Mouse (Mus musculus): ENCODE measurements around the gene Hoxb5. TPM values are rescaled to one million over a fixed set of nuclear protein-coding genes. Genes with fewer than 3 reads are reported as not detected.

Hoxb5 gene
- not detected in 2 replicates for polyA plus RNA-seq (2015; fragmentation: Nextera tagmentation; extraction: Ambion mirVana)

DNA sequence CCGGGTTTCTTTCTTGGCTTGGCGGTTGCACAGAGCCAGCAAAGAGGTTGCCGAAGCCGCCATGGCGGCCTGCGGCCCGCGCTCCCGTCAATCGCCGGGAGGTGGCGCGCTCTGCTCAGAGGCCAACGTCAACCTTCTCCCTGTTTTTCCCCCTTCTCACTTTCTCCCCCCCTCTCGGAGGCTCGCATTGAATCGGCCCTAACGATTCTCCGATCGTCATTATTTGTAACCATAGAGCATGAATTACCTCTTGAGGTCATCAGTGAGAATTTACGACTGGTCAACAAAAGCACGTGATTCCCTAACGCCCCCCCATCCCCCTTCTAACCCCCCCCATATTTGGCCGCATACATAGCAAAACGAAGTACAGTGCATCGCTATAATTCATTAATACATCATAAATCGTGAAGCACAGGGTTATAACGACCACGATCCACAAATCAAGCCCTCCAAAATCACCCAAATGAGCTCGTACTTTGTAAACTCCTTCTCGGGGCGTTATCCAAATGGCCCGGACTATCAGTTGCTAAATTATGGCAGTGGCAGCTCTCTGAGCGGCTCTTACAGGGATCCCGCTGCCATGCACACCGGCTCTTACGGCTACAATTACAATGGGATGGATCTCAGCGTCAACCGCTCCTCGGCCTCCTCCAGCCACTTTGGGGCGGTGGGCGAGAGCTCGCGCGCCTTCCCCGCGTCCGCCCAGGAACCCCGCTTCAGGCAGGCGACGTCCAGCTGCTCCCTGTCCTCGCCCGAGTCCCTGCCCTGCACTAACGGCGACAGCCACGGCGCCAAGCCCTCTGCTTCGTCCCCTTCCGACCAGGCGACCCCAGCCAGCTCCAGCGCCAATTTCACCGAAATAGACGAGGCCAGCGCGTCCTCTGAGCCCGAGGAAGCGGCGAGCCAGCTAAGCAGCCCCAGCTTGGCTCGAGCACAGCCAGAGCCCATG is at the start of gene Hoxb5:
TSS of gene Hoxb5 (plus strand) at position 186 of the 949 bp plus-strand sequence.
- WGBS, result under 1% methylated on average over 69 of the region's 69 CpGs
- no peak for ATAC-seq (replicated peaks)
- no peak within 1 kb of the TSS for H3K4me3 ChIP-seq

DNA sequence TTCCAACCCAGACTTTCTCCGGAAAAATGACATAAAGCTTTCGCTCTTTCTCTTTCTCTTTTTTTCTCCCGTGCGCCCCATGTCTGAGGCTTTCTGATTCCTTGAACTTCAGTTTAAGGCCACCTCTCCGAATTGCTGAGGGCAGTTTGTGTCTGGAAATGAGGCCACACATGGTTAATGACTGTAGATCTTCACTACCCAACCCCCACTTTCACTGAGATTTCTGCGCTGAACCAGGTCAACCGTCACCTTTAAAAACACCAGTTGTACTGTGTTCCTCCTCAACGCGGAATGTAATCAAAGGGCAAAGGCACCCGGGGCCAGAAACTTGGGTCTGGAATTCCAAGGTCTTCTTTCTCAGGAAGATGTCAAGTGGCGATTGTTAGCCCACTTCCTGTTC is 48.9 kb upstream of the Hoxb5 start:
- Histone ChIP-seq H3K9ac (replicated peaks) (no peak overlapping the region), H3K27me3 (peaks cover 97% of the 10 kb centered on the region), H3K36me3 (no peaks in the 10 kb centered on the region), H3K27ac (replicated peaks) (no peak overlapping the region), H3K4me1 (no peaks in the 10 kb centered on the region), H3K4me3 (no peak overlapping the region), H3K9me3 (no peaks in the 10 kb centered on the region), H3K4me2 (replicated peaks) (no peak overlapping the region)
- WGBS, result under 1% methylated on average over 11 of the region's 11 CpGs
- no peak for ATAC-seq (replicated peaks)

More for the DNA sequence above, at the start of gene Hoxb5:
- Histone ChIP-seq H3K36me3 (no peaks in the 10 kb centered on the region), H3K27me3 (peaks cover 97% of the 10 kb centered on the region), H3K9ac (replicated peaks) (no peak within 1 kb of the TSS), H3K4me1 (0 out of 2 replicates have a peak, but pooled peaks cover 6% of the 10 kb centered on the region), H3K9me3 (no peaks in the 10 kb centered on the region), H3K27ac (replicated peaks) (no peak within 1 kb of the TSS), H3K4me2 (replicated peaks) (no peak within 1 kb of the TSS)

- Histone ChIP-seq H3K9ac (replicated peaks) (no peak overlapping the region), H3K27me3 (peaks cover 97% of the 10 kb centered on the region), H3K4me3 (no peak overlapping the region), H3K4me2 (replicated peaks) (no peak overlapping the region), H3K27ac (replicated peaks) (no peak overlapping the region), H3K4me1 (no peaks in the 10 kb centered on the region), H3K9me3 (no peaks in the 10 kb centered on the region), H3K36me3 (no peaks in the 10 kb centered on the region)
- WGBS, result 1% methylated on average over 39 of the region's 39 CpGs
- no peak for ATAC-seq (replicated peaks)
Measured at GRCm38 (mm10) chr11:96255111-96255995, 47.8 kb upstream of the Hoxb5 start.

GRCm38 (mm10) chr11:96255996-96256445 is 47.1 kb upstream of the Hoxb5 start:
- Histone ChIP-seq H3K27me3 (peaks cover 97% of the 10 kb centered on the region), H3K4me3 (no peak overlapping the region), H3K9ac (replicated peaks) (no peak overlapping the region), H3K4me1 (no peaks in the 10 kb centered on the region), H3K9me3 (no peaks in the 10 kb centered on the region), H3K27ac (replicated peaks) (no peak overlapping the region), H3K36me3 (no peaks in the 10 kb centered on the region), H3K4me2 (replicated peaks) (no peak overlapping the region)
- no peak for ATAC-seq (replicated peaks)
- 1% methylated on average over 14 of the region's 14 CpGs for WGBS

DNA sequence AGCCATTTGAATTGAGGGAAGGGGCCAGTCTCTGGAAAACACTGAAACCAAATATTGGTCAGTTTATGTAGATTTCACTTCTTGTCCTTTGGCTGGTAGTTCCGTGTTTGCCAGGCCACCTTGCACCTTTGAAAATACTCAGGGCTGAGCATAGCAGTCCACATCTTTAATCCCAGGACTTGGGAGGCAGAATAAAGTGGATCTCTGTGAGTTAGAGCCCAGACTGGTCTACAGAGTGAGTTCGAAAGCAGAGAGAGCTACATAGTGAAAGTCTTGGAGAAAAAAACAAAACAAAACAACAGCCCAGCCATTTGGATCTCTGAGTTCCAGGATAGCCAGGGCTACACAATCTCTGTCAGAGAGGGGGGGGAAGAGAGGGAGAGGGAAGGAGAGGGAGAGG is 46.0 kb upstream of the Hoxb5 start:
- Histone ChIP-seq H3K4me1 (no peaks in the 10 kb centered on the region), H3K36me3 (no peaks in the 10 kb centered on the region), H3K4me2 (replicated peaks) (no peak overlapping the region), H3K9me3 (no peaks in the 10 kb centered on the region), H3K4me3 (no peak overlapping the region), H3K27ac (replicated peaks) (no peak overlapping the region), H3K27me3 (peaks cover 98% of the 10 kb centered on the region), H3K9ac (replicated peaks) (no peak overlapping the region)
- no peak for ATAC-seq (replicated peaks)
- 19% methylated on average over 2 of the region's 2 CpGs for WGBS

DNA sequence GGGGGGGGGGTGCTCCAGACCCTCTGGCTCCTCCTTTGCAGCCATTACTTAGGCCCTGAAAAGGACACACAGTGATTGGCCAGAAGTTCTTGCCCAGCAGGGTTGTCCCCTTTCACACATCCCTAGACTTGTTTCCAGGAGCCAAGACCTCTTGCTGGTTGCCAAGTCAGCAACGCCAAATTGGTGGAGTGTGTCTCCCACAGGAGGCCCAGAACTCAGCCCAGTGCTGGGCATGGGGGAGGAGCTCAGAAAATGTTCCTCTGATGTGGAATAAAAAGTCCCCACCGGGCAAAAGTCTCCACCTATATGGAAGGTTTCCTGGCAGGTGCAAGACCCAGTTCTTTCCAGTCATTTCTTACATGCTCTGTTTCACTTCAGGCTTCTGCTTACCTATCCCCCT is 44.1 kb upstream of the Hoxb5 start:
- no peak for ATAC-seq (replicated peaks)
- Histone ChIP-seq H3K36me3 (no peaks in the 10 kb centered on the region), H3K27ac (replicated peaks) (no peak overlapping the region), H3K27me3 (peaks cover 98% of the 10 kb centered on the region), H3K4me3 (no peak overlapping the region), H3K4me2 (replicated peaks) (no peak overlapping the region), H3K9me3 (no peaks in the 10 kb centered on the region), H3K4me1 (no peaks in the 10 kb centered on the region), H3K9ac (replicated peaks) (no peak overlapping the region)
- WGBS, result 2% methylated on average over 2 of the region's 2 CpGs

DNA sequence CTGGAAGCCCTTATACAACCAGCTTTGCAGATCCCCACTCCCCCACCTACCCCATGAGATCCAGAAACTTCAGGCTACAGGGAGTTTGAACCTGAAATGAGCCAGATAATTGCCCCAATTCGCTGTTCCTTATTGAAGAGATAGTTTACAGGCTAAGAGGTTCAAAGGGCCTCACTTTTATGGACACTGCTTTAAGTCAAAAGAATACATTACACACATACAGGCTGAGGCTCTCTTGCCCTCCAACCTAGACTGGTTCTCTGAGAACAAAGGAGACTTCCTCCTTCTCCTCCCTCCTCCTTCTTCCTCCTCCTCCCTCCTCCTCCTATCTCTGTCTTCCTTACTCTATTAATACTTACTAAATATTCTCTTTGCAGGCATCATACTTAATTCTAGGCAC is 43.6 kb upstream of the Hoxb5 start:
- no peak overlapping the region for H3K27ac ChIP-seq (replicated peaks)
- no peaks in the 10 kb centered on the region for H3K9me3 ChIP-seq
- H3K9ac ChIP-seq (replicated peaks), result no peak overlapping the region
- peaks cover 98% of the 10 kb centered on the region for H3K27me3 ChIP-seq
- no peak overlapping the region for H3K4me2 ChIP-seq (replicated peaks)
- 7% methylated on average over 1 of the region's 1 CpGs for WGBS
- H3K4me3 ChIP-seq, result no peak overlapping the region
- H3K4me1 ChIP-seq, result no peaks in the 10 kb centered on the region
- H3K36me3 ChIP-seq, result no peaks in the 10 kb centered on the region
- no peak for ATAC-seq (replicated peaks)

DNA sequence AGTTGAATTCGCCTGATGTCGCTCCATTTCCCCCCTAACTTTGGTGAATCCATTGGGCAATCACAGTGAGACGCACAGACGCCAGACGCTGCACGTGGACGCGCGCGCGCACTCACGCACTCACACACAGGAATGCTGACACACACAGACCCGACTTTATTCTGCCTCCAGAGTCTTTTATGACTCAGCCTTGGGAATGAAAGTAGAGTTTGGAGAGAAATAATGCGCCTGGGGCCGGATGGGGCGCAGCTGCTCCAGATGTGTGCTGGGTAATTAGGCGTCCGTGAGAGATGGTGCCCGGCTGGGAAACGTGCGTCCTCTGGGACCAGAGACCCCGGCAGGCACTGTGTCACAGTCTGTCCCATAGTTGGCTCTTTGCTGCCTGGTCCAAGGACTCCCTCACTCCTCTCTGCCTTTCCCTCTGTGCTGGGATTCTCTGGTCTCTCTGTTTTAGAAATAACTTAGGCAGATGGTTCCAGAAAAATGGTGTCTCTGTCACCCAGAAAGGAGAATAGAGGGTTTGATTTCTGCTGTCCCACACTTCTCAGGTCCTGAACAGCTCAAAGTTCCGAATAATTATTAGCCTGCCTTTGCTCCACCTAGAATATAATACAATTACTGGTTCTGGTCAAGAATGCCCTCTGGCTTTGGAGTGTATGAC is 42.7 kb upstream of the Hoxb5 start:
- Histone ChIP-seq H3K4me3 (no peak overlapping the region), H3K9me3 (no peaks in the 10 kb centered on the region), H3K4me2 (replicated peaks) (no peak overlapping the region), H3K27me3 (peaks cover 98% of the 10 kb centered on the region), H3K36me3 (no peaks in the 10 kb centered on the region), H3K9ac (replicated peaks) (no peak overlapping the region), H3K27ac (replicated peaks) (no peak overlapping the region), H3K4me1 (no peaks in the 10 kb centered on the region)
- 2% methylated on average over 23 of the region's 23 CpGs for WGBS
- ATAC-seq (replicated peaks), result no peak

- Histone ChIP-seq H3K9ac (replicated peaks) (no peak overlapping the region), H3K27me3 (peaks cover 98% of the 10 kb centered on the region), H3K9me3 (no peaks in the 10 kb centered on the region), H3K36me3 (no peaks in the 10 kb centered on the region), H3K27ac (replicated peaks) (no peak overlapping the region), H3K4me2 (replicated peaks) (no peak overlapping the region), H3K4me1 (no peaks in the 10 kb centered on the region), H3K4me3 (no peak overlapping the region)
- ATAC-seq (replicated peaks), result no peak
- 1% methylated on average over 24 of the region's 24 CpGs for WGBS
Measured at GRCm38 (mm10) chr11:96261323-96261890, 41.7 kb upstream of the Hoxb5 start.

- Histone ChIP-seq H3K4me2 (replicated peaks) (no peak overlapping the region), H3K27me3 (peaks cover 99% of the 10 kb centered on the region), H3K36me3 (no peaks in the 10 kb centered on the region), H3K27ac (replicated peaks) (no peak overlapping the region), H3K4me1 (no peaks in the 10 kb centered on the region), H3K9ac (replicated peaks) (no peak overlapping the region), H3K4me3 (no peak overlapping the region), H3K9me3 (no peaks in the 10 kb centered on the region)
- no peak for ATAC-seq (replicated peaks)
- WGBS, result 8% methylated on average over 6 of the region's 6 CpGs
Measured at GRCm38 (mm10) chr11:96262262-96262830, 40.8 kb upstream of the Hoxb5 start.

DNA sequence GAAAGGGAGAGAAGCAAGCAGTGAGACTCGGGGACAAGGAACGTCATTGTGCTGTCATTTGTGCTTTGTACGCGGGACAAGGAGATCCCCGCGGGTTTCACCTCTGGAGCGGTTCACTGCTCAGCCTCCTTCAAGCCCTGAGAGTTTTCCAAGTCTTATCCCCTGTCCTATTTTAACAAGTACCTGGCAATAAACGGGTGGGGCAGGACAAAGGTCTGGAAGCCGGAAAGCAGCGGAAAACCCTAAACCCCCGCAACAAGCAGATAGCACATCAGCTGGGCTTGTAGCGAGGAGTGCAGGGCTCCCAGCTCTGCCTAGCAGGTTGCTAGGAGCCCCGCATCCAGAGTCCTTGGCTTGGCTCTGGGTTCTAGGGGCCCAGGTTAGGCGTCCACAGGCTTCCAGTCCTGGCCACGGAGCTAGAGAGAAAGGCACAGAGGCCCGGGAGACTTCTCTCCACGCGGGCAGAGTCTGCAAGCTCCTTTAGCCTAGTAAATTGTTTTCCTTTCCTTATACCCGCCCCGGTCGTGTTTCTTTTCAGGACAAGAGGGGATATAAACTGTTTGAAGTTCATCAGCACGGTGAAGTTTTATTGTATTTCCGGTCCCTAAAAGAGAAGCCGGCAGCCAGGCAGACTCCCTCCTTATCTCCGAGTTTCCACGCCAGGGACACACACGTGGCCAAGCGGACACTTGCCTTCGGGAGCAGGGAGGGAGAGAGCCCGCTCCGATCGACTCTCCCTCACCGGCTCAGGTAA is 39.3 kb upstream of the Hoxb5 start:
- Histone ChIP-seq H3K4me3 (no peak overlapping the region), H3K27me3 (peaks cover 99% of the 10 kb centered on the region), H3K27ac (replicated peaks) (no peak overlapping the region), H3K4me2 (replicated peaks) (no peak overlapping the region), H3K9ac (replicated peaks) (no peak overlapping the region), H3K4me1 (no peaks in the 10 kb centered on the region), H3K9me3 (no peaks in the 10 kb centered on the region), H3K36me3 (no peaks in the 10 kb centered on the region)
- no peak for ATAC-seq (replicated peaks)
- under 1% methylated on average over 33 of the region's 33 CpGs for WGBS
